Mouse (Mus musculus) activated CD4-positive, CD25-positive, alpha-beta regulatory T cell, adult 4 months (primary cell): Measurements from ENCODE around the gene Kdsr. TPM values are rescaled to one million over a fixed set of nuclear protein-coding genes. Genes with fewer than 3 reads are reported as not detected.

Experiments used
- ATAC-seq: one replicate; pipeline ENCODE4 v1.8.0; 2017
- polyA plus RNA-seq, 2 experiments: library from polyadenylated mRNA; unstranded; fragments of 100-300 nt; shearing (Covaris generic); gene quantifications; one replicate each; pipeline ENCODE4 v1.2.1; 2017

The Kdsr gene
- polyA plus RNA-seq, 2 experiments from 2014 or later: 26.6 to 27.8 TPM

- ATAC-seq: no peak
These were observed 66.9 kb downstream of the Kdsr start for GRCm38 (mm10) chr1:106692599-106692998.

- ATAC-seq: no peak
These were observed 68.6 kb downstream of the Kdsr start for GRCm38 (mm10) chr1:106690887-106691286.

DNA sequence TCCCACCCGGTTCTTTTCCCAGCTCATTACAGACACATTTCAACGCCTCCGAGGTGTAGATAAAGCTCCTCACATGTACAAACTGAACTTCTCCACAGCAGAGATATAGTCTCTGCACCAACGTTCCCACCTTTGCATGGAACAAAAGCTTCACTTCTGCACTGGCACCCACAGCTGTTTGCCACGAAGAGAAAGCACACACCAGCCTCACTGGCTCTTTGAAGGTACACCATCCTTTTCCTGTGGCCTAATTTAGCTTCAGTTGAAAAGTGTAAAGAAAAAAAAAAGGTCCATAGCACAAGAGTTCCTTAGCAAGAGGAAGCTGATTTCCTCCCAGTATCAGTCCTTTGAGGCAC is 71.4 kb downstream of the Kdsr start:
- peak; percentile 56 for ATAC-seq

DNA sequence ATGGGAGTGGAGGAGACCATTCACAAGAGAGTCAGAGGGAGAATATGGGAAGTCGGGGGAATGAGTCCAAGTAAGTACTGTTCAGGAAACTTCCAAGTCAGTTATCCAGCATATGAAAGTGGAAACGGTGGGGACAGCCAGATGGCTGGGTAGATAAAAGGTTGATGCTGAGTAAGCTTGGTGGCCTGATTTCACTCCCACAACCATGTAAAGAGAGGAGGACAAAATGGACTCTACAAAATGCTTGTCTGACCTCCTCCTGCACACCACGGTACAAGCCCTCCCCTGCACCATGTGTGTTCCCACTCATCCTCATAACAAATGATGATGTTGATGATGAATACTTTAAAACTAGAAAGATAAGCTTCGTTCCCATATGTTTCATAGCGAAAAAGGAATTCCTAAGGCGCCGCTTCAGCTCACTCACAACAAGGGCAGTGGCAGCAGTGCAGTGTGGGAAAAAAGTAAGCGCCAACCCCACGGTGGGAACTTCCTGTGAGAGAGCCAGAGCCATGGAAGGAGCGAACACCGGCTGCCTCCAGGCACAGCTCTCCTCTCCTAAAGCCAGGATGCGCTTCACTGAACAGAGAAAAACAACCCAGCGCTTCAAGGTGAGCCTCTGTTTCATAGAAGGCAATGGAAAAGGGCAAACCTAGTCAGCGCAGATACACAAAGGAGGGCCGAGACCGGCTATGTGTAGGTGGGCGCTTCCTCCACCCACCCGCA is 71.9 kb downstream of the Kdsr start:
- peak; percentile 41 for ATAC-seq

GRCm38 (mm10) chr1:106685702-106686101 is 73.8 kb downstream of the Kdsr start:
- no peak for ATAC-seq

GRCm38 (mm10) chr1:106684546-106684945 is 75.0 kb downstream of the Kdsr start:
- ATAC-seq: no peak

DNA sequence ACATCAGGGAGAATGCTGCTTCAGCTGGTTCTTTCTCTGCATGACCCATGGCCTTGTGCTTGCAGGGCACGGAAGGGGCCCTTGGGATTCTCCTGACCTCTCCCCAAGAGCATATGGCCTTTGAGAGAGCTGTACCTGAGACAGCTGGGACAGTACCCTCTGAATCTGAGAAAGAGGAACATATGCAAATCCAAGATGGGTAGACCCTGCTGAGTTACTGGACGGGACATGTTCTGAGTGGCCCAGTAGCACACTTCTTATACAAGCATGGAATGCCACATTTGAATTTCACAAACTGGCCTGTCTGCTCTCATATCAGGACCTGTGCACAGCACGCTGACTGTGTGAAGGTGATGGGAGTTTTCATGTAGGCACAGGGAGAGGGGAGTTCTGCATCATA is 76.7 kb downstream of the Kdsr start:
- ATAC-seq: no peak

DNA sequence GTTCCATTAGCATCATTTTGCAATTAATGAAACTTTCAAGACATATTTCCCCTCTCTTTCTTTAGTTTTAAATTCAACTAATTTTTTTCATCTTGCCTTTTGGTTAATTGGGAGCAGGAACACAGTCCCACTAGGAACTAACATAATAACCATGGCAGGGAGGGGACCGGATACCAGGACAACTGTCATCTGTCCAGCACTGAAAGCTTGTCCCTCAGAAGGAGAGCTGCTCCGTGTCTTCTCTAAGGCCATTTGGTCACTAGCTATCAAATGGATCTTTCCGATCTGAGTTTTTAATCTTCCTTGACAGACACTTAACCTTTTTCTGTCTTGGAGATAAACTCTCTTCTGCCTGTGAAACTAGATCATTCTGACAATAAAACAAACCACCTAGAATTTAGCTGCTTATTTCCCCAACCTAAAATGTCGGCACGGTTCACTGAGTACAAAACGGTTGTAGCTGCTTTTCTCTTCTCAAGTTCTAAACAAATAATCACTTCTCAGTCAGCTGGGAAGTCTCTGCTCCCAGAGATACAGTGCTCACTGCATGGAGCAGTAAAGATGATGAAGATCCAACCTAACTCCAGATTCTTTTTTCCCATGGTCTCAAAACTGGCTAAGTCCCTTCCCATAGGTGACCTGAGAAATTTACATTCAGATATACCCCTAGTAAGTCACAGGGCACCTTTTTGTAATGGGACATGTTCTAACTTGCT is 79.6 kb downstream of the Kdsr start:
- no peak for ATAC-seq

- ATAC-seq: peak; percentile 65
These were observed 81.5 kb downstream of the Kdsr start for GRCm38 (mm10) chr1:106678060-106678478.

Other genes with a start within 250 kb of the Kdsr start
- 100 to 1,000 TPM; 116 to 146 TPM for gene Bcl2, start 45.5 kb downstream of the Kdsr start, polyA plus RNA-seq
- gene Vps4b, start 37.0 kb upstream of the Kdsr start, polyA plus RNA-seq: 10 to 100 TPM; 64.6 to 65.5 TPM
- gene Serpinb5, start 101.4 kb upstream of the Kdsr start, polyA plus RNA-seq: not detected
- gene Serpinb12, start 174.7 kb upstream of the Kdsr start, polyA plus RNA-seq: not detected
- gene Serpinb13, start 221.3 kb upstream of the Kdsr start, polyA plus RNA-seq: not detected